Mouse (Mus musculus) spleen, adult 2 months (tissue): ENCODE data around the gene Rapgef3. TPM values are rescaled to one million over a fixed set of nuclear protein-coding genes. Genes with fewer than 3 reads are reported as not detected.

Source experiments
- DNase-seq, 2 experiments: peaks; one replicate each; pipeline versions ENCODE4 v3.0.0 to v3.0.0-alpha.2; 2012 to 2021; ENCODE audit warnings: low spot score in 2 of 2, low read depth in 1 of 2
- H3K27ac ChIP-seq: fragments of 200-500 bp; 2 replicates; pipeline ENCODE4 v1.5.1; 2012; ENCODE audit warnings: low read length, inconsistent platforms; ENCODE audit not compliant: insufficient read depth
- H3K27me3 ChIP-seq: fragments of 200-500 bp; 2 replicates; pipeline ENCODE4 v1.6.1; 2012; ENCODE audit warnings: mild to moderate bottlenecking, moderate library complexity, low read length, inconsistent platforms; ENCODE audit not compliant: control insufficient read depth, insufficient read depth
- H3K36me3 ChIP-seq: fragments of 200-500 bp; 2 replicates; pipeline ENCODE4 v1.6.1; 2012; ENCODE audit warnings: mild to moderate bottlenecking, low read length, inconsistent platforms; ENCODE audit not compliant: control insufficient read depth, insufficient read depth
- H3K4me1 ChIP-seq: fragments of 200-500 bp; 2 replicates; pipeline ENCODE4 v1.6.1; 2011; ENCODE audit warnings: inconsistent platforms; ENCODE audit not compliant: control insufficient read depth, insufficient read depth, insufficient read length
- H3K4me3 ChIP-seq: fragments of 200-500 bp; 2 replicates; pipeline ENCODE4 v1.5.1; 2011; ENCODE audit warnings: mild to moderate bottlenecking, inconsistent platforms; ENCODE audit not compliant: insufficient read depth, insufficient read length; ENCODE audit errors: extremely low read depth
- CTCF ChIP-seq: fragments of 200-500 bp; IDR thresholded peaks from 2 replicates; pipeline ENCODE4 v1.5.1; 2011; ENCODE audit warnings: mild to moderate bottlenecking, inconsistent platforms; ENCODE audit not compliant: insufficient read depth, insufficient read length, insufficient replicate concordance; ENCODE audit errors: extremely low read depth
- POLR2A ChIP-seq: fragments of 200-500 bp; IDR thresholded peaks from 2 replicates; pipeline ENCODE4 v1.6.1; 2011; ENCODE audit warnings: low read depth, low read length, inconsistent platforms
- WGBS: fragments of 180-500 bp; shearing (Covaris S2); methylation state at CpG from one replicate; pipeline ENCODE4 v1.1.7; 2018; 5-methylcytosine and 5-hydroxymethylcytosine counted together
- polyA plus RNA-seq: library from polyadenylated mRNA; depleted of rRNA; stranded (reverse); fragments of >200 nt; gene quantifications from 2 replicates; pipeline ENCODE4 v1.2.3, GENCODE M21; 2012

Rapgef3 gene
- polyA plus RNA-seq, 1 experiment: 28.8 TPM

DNA sequence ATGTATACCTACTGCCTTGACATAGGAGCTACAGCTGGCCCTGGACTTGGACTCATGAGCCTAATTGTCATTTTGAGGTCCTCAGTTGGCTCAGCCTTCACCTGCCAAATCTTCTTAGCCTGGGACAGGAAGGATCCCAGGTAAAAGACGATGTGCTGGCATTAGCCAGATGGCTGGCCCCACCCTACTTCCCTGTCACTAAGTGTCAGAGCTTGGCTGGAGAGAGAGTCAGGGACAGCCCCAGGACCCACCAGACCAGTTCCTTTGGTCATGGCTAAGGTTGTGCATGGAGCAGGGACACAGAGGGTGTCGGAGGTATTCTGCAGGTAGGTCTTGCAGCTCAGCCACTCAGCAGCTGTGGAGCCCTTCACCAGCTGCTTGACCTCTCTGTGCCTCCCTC is 3.2 kb downstream of the Rapgef3 start:
- DNase-seq: no peak
- no peak overlapping the region for H3K4me3 ChIP-seq
- no peak overlapping the region for H3K27ac ChIP-seq
- WGBS: 85% methylated on average over 2 of the region's 2 CpGs
- TF ChIP-seq POLR2A: no peak
- TF ChIP-seq CTCF: no peak
- 0 out of 2 replicates have a peak, but pooled peaks cover 2% of the 10 kb centered on the region for H3K27me3 ChIP-seq
- H3K36me3 ChIP-seq: no peaks in the 10 kb centered on the region
- H3K4me1 ChIP-seq: peaks cover 13% of the 10 kb centered on the region

DNA sequence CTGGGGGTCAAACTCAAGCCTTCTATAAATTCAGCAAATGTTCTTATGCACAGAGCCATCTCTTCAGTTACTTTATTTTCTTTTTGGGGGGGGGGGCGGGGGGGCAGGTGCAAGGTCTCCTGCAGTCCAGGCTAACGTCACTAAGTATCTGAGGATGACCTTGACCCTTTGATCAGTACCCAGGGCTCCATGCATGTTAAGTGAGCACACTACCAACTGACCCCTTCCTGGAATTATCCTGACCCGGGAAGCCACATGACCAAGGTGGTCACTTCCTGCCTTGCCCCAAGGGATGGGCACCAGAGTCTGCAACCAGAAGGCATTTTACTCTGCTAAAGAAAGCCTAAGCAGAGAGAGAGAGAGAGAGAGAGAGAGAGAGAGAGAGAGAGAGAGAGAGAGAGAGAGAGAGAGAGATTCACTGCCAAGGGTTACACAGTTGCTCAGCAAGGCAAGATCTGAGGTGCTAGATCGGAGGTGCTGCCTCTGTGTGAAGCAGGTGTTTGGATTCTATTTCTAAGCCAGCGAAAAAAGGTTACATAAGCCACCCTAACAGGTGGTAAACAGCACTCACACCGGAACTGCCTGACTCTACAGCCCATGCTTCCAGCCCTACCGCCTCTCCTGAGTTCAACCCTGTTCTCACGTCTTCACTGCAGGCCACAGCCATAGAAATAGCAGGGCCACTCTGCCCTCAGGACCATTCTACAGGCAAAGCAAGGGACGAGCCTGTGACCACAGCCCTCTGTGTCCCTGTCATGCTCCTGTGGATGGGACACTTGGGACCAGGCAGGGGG is 4.3 kb downstream of the Rapgef3 start:
- Histone ChIP-seq H3K27ac (no peak overlapping the region), H3K4me3 (no peak overlapping the region), H3K27me3 (0 out of 2 replicates have a peak, but pooled peaks cover 2% of the 10 kb centered on the region), H3K36me3 (no peaks in the 10 kb centered on the region), H3K4me1 (peaks cover 13% of the 10 kb centered on the region)
- TF ChIP-seq POLR2A (no peak), CTCF (no peak)
- DNase-seq: no peak
- WGBS: 45% methylated on average over 9 of the region's 9 CpGs

DNA sequence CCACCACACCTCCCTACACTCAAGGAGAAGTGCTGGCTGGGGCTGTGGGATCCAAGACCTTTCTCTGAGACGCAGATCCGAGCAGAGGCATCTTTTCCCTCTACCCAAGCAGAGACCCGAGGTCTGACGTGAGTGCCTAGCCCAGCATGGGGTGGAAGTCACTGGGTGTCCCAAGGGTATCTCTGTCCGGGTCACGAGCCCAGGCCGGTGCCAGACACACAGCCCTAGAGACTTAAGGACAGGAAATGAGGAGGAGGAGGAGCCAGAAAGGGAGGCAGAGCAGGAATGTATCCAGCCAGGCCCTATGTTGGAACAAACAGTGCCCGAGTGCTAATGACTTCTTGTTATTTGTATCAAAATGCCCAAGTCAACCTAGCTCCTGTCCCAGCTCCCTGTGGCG is 5.0 kb downstream of the Rapgef3 start:
- no peak overlapping the region for H3K4me3 ChIP-seq
- no peak for DNase-seq
- no peak overlapping the region for H3K27ac ChIP-seq
- H3K36me3 ChIP-seq: no peaks in the 10 kb centered on the region
- WGBS: 53% methylated on average over 9 of the region's 9 CpGs
- H3K4me1 ChIP-seq: peaks cover 13% of the 10 kb centered on the region
- no peak for TF ChIP-seq CTCF
- no peak for TF ChIP-seq POLR2A
- 0 out of 2 replicates have a peak, but pooled peaks cover 2% of the 10 kb centered on the region for H3K27me3 ChIP-seq

DNA sequence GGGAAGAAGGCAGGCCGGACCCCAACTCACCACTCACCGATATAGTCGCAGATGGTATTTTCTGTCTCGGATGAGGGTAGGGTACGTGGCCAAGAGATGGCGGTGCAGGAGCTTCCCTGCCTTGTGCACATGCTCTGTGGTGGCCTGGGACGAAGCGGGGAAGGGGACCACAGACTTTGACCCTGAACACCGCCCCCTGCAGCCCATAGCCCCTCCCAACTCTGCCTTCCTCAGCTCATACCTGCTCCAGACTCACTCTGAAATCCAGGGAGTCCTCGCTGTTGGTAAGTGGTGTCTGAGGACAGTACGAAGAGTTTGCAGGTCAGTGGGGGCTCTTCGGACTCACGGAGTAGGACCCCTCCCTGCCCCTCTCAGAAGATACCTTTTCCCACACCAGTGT is 6.3 kb downstream of the Rapgef3 start:
- Histone ChIP-seq H3K36me3 (no peaks in the 10 kb centered on the region), H3K27me3 (no peaks in the 10 kb centered on the region), H3K4me3 (no peak overlapping the region), H3K27ac (no peak overlapping the region), H3K4me1 (peaks cover 9% of the 10 kb centered on the region; the same call in 1 of the 2 replicates)
- TF ChIP-seq POLR2A (no peak), CTCF (no peak)
- WGBS: 91% methylated on average over 13 of the region's 13 CpGs
- DNase-seq: no peak

DNA sequence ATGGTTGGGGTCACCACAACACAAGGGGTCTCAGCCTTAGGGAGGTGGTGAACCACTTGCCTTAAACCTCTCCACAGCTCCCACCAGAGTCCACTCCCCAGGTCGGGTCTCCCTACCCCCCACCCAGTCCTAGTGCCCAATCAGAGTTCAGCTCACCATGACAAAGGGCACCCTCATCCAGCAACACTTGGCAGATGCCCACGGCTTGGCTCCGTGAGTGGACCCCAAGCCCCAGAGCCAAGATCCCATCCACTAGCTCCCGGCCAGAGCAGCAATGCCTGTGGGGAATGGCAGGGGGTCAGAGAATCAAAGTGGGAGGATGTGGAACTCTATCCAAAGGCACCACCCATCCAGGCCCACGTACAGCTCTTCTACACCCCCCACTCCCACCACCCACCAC is 6.8 kb downstream of the Rapgef3 start:
- Histone ChIP-seq H3K27me3 (no peaks in the 10 kb centered on the region), H3K27ac (no peak overlapping the region), H3K36me3 (no peaks in the 10 kb centered on the region), H3K4me1 (peaks cover 9% of the 10 kb centered on the region; the same call in 1 of the 2 replicates), H3K4me3 (no peak overlapping the region)
- DNase-seq: no peak
- 82% methylated on average over 5 of the region's 5 CpGs for WGBS
- TF ChIP-seq CTCF (no peak), POLR2A (no peak)

DNA sequence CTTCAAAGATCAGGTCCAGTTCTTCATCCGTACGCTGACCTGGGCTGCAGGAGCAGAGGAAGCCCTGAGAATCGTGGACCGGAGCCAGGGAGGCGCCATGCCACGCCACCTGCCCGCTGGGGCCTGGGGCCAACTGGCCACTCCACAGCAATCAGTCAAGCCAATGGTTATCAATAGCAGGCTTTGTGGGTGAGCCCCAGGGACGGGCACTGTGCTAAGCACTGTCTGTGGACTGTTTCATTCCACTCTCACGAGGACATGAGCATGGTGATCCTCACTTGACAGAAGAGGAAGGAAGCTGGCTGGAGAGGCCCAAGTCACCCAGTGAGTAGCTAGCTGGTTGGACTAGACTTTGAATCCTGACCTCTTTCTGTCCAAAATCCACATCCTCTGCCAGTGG is 7.8 kb downstream of the Rapgef3 start:
- WGBS: 80% methylated on average over 9 of the region's 9 CpGs
- H3K27me3 ChIP-seq: no peaks in the 10 kb centered on the region
- H3K4me1 ChIP-seq: peaks cover 9% of the 10 kb centered on the region; the same call in 1 of the 2 replicates
- no peak overlapping the region for H3K4me3 ChIP-seq
- H3K36me3 ChIP-seq: no peaks in the 10 kb centered on the region
- TF ChIP-seq CTCF: no peak
- no peak for TF ChIP-seq POLR2A
- no peak for DNase-seq
- H3K27ac ChIP-seq: no peak overlapping the region

DNA sequence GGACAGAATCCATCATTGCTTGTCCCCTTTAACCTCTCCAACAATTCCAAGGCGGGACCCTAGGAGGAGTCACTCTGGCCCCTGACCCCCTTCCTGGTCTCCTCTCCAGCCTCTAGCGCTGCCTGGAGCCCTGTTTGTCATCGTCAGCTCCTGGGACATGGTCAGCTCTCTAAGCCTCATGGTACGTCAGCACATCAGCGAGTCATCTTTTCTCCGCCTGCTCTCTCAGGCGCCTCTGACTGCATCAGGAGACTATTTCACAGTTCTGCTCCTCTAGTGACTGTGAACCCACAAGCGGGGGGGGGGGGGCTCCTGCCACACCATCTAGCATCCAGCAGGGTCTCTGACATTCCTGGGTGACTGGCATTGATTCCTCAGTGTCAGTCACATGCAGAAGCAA is 12.4 kb downstream of the Rapgef3 start:
- 86% methylated on average over 8 of the region's 8 CpGs for WGBS
- Histone ChIP-seq H3K4me3 (no peak overlapping the region), H3K27me3 (no peaks in the 10 kb centered on the region), H3K27ac (no peak overlapping the region), H3K4me1 (peaks cover 6% of the 10 kb centered on the region; the same call in 1 of the 2 replicates), H3K36me3 (no peaks in the 10 kb centered on the region)
- TF ChIP-seq CTCF: no peak
- no peak for TF ChIP-seq POLR2A
- DNase-seq: no peak
